Mouse (Mus musculus): ENCODE measurements around the gene Sh3gl1. TPM values are rescaled to one million over a fixed set of nuclear protein-coding genes. Genes with fewer than 3 reads are reported as not detected.
"Not testable (repeated sequence)": the region's sequence is repeated elsewhere in the genome, so short reads cannot be mapped to it uniquely, and the experiment has no call there.

Gene Sh3gl1
- polyA plus RNA-seq (2014; fragmentation: Nextera tagmentation; extraction: Ambion mirVana), result 106 and 118 TPM in 2 replicates

GRCm38 (mm10) chr17:56036176-56036900, at the start of gene Sh3gl1:
Gene Sh3gl1, minus strand, starts transcription at chr17:56036635.
- Histone ChIP-seq H3K36me3 (ENCODE audit: control insufficient read depth, insufficient read depth, low read length) (no peaks in the 10 kb centered on the region; the same call in 1 of the 2 replicates), H3K4me3 (ENCODE audit: low read depth, low read length) (peak within 1 kb of the TSS; percentile 87), H3K9me3 (ENCODE audit: control insufficient read depth, low read length) (no peaks in the 10 kb centered on the region), H3K27me3 (ENCODE audit: control insufficient read depth, insufficient read depth, low read length) (no peaks in the 10 kb centered on the region), H3K4me1 (ENCODE audit: control insufficient read depth, insufficient read depth, low read length) (peaks cover 12% of the 10 kb centered on the region), H3K4me2 (peak within 1 kb of the TSS; percentile 66), H3K27ac (ENCODE audit: low read depth, low read length) (peak within 1 kb of the TSS; percentile 77), H3K9ac (ENCODE audit: low read length) (peak within 1 kb of the TSS; percentile 90)
- DNase-seq (ENCODE audit: low spot score, missing footprints), result peak; percentile 100
- ATAC-seq (ENCODE audit: low FRiP score), result peak; percentile 89
- under 1% methylated on average over 73 of the region's 74 CpGs for WGBS

GRCm38 (mm10) chr17:56080781-56081585, 44.5 kb upstream of the Sh3gl1 start:
- 6% methylated on average over 8 of the region's 8 CpGs for WGBS
- Histone ChIP-seq H3K4me2 (peak overlapping the region; percentile 98), H3K4me1 (ENCODE audit: control insufficient read depth, insufficient read depth, low read length) (peaks cover 19% of the 10 kb centered on the region), H3K27me3 (ENCODE audit: control insufficient read depth, insufficient read depth, low read length) (no peaks in the 10 kb centered on the region), H3K27ac (ENCODE audit: low read depth, low read length) (no peak overlapping the region; the same call in 1 of the 2 replicates), H3K9ac (ENCODE audit: low read length) (peak overlapping the region; percentile 77), H3K36me3 (ENCODE audit: control insufficient read depth, insufficient read depth, low read length) (peaks cover 2% of the 10 kb centered on the region), H3K4me3 (ENCODE audit: low read depth, low read length) (peak overlapping the region; percentile 80), H3K9me3 (ENCODE audit: control insufficient read depth, low read length) (no peaks in the 10 kb centered on the region)
- ATAC-seq (ENCODE audit: low FRiP score) (peak; percentile 61), DNase-seq (ENCODE audit: low spot score, missing footprints) (peak; percentile 96)

- no peak for DNase-seq (ENCODE audit: low spot score, missing footprints)
- peak overlapping the region; percentile 77 for H3K9ac ChIP-seq (ENCODE audit: low read length)
- H3K27me3 ChIP-seq (ENCODE audit: control insufficient read depth, insufficient read depth, low read length), result no peaks in the 10 kb centered on the region
- no peaks in the 10 kb centered on the region for H3K9me3 ChIP-seq (ENCODE audit: control insufficient read depth, low read length)
- 3% methylated on average over 11 of the region's 11 CpGs for WGBS
- peak overlapping the region; percentile 98 for H3K4me2 ChIP-seq
- peak overlapping the region; percentile 80 for H3K4me3 ChIP-seq (ENCODE audit: low read depth, low read length)
- peaks cover 2% of the 10 kb centered on the region; the same call in 1 of the 2 replicates for H3K36me3 ChIP-seq (ENCODE audit: control insufficient read depth, insufficient read depth, low read length)
- no peak for ATAC-seq (ENCODE audit: low FRiP score)
- H3K4me1 ChIP-seq (ENCODE audit: control insufficient read depth, insufficient read depth, low read length), result peaks cover 24% of the 10 kb centered on the region
- no peak overlapping the region; the same call in 1 of the 2 replicates for H3K27ac ChIP-seq (ENCODE audit: low read depth, low read length)
These were observed 43.5 kb upstream of the Sh3gl1 start for GRCm38 (mm10) chr17:56079921-56080320.

- DNase-seq (ENCODE audit: low spot score, missing footprints), result peak; percentile 100
- no peaks in the 10 kb centered on the region for H3K27me3 ChIP-seq (ENCODE audit: control insufficient read depth, insufficient read depth, low read length)
- H3K9me3 ChIP-seq (ENCODE audit: control insufficient read depth, low read length), result no peaks in the 10 kb centered on the region
- H3K36me3 ChIP-seq (ENCODE audit: control insufficient read depth, insufficient read depth, low read length), result no peaks in the 10 kb centered on the region
- ATAC-seq (ENCODE audit: low FRiP score), result peak; percentile 93
- H3K4me1 ChIP-seq (ENCODE audit: control insufficient read depth, insufficient read depth, low read length), result peaks cover 27% of the 10 kb centered on the region
- H3K27ac ChIP-seq (ENCODE audit: low read depth, low read length), result no peak within 1 kb of the TSS; the same call in 1 of the 2 replicates
- peak within 1 kb of the TSS; percentile 98 for H3K4me2 ChIP-seq
- peak within 1 kb of the TSS; percentile 77 for H3K9ac ChIP-seq (ENCODE audit: low read length)
- peak within 1 kb of the TSS; percentile 80 for H3K4me3 ChIP-seq (ENCODE audit: low read depth, low read length)
- WGBS, result under 1% methylated on average over 61 of the region's 61 CpGs
These were observed 42.7 kb upstream of the Sh3gl1 start, which contains the start of gene Hdgfl2 for GRCm38 (mm10) chr17:56078880-56079795. Gene Hdgfl2, plus strand, starts transcription at chr17:56079634.

GRCm38 (mm10) chr17:56078361-56078760, 41.9 kb upstream of the Sh3gl1 start:
- not testable (repeated sequence) for H3K36me3 ChIP-seq (ENCODE audit: control insufficient read depth, insufficient read depth, low read length); H3K27me3 ChIP-seq (ENCODE audit: control insufficient read depth, insufficient read depth, low read length); H3K9ac ChIP-seq (ENCODE audit: low read length); H3K9me3 ChIP-seq (ENCODE audit: control insufficient read depth, low read length); ATAC-seq (ENCODE audit: low FRiP score); H3K27ac ChIP-seq (ENCODE audit: low read depth, low read length); DNase-seq (ENCODE audit: low spot score, missing footprints)
- 62% methylated on average over 9 of the region's 9 CpGs for WGBS
- Histone ChIP-seq H3K4me2 (peak overlapping the region; percentile 98; the same call in 1 of the 2 replicates), H3K4me1 (ENCODE audit: control insufficient read depth, insufficient read depth, low read length) (peaks cover 31% of the 10 kb centered on the region), H3K4me3 (ENCODE audit: low read depth, low read length) (peak overlapping the region; percentile 80; the same call in 1 of the 2 replicates)

GRCm38 (mm10) chr17:56077523-56077922, 41.1 kb upstream of the Sh3gl1 start:
- Histone ChIP-seq H3K27me3 (ENCODE audit: control insufficient read depth, insufficient read depth, low read length) (no peaks in the 10 kb centered on the region), H3K9ac (ENCODE audit: low read length) (no peak overlapping the region), H3K9me3 (ENCODE audit: control insufficient read depth, low read length) (no peaks in the 10 kb centered on the region), H3K4me1 (ENCODE audit: control insufficient read depth, insufficient read depth, low read length) (peaks cover 31% of the 10 kb centered on the region), H3K27ac (ENCODE audit: low read depth, low read length) (no peak overlapping the region), H3K36me3 (ENCODE audit: control insufficient read depth, insufficient read depth, low read length) (no peaks in the 10 kb centered on the region; the same call in 1 of the 2 replicates), H3K4me2 (no peak overlapping the region), H3K4me3 (ENCODE audit: low read depth, low read length) (no peak overlapping the region)
- no peak for DNase-seq (ENCODE audit: low spot score, missing footprints)
- 90% methylated on average over 5 of the region's 5 CpGs for WGBS
- ATAC-seq (ENCODE audit: low FRiP score), result no peak

- peak; percentile 99 for DNase-seq (ENCODE audit: low spot score, missing footprints)
- H3K27ac ChIP-seq (ENCODE audit: low read depth, low read length), result peak within 1 kb of the TSS; percentile 90
- peak; percentile 65 for ATAC-seq (ENCODE audit: low FRiP score)
- WGBS, result under 1% methylated on average over 35 of the region's 35 CpGs
- peak within 1 kb of the TSS; percentile 75 for H3K4me3 ChIP-seq (ENCODE audit: low read depth, low read length)
- peaks cover 9% of the 10 kb centered on the region for H3K36me3 ChIP-seq (ENCODE audit: control insufficient read depth, insufficient read depth, low read length)
- H3K4me1 ChIP-seq (ENCODE audit: control insufficient read depth, insufficient read depth, low read length), result peaks cover 12% of the 10 kb centered on the region
- peak within 1 kb of the TSS; percentile 65 for H3K4me2 ChIP-seq
- peak within 1 kb of the TSS; percentile 79 for H3K9ac ChIP-seq (ENCODE audit: low read length)
- no peaks in the 10 kb centered on the region for H3K9me3 ChIP-seq (ENCODE audit: control insufficient read depth, low read length)
- H3K27me3 ChIP-seq (ENCODE audit: control insufficient read depth, insufficient read depth, low read length), result no peaks in the 10 kb centered on the region
These were observed 38.4 kb upstream of the Sh3gl1 start, which contains the start of gene Ubxn6 for GRCm38 (mm10) chr17:56074827-56075208. Gene Ubxn6, minus strand, starts transcription at chr17:56075028.

- no peaks in the 10 kb centered on the region for H3K9me3 ChIP-seq (ENCODE audit: control insufficient read depth, low read length)
- H3K9ac ChIP-seq (ENCODE audit: low read length), result peak overlapping the region; percentile 79
- peak; percentile 98 for DNase-seq (ENCODE audit: low spot score, missing footprints)
- WGBS, result 9% methylated on average over 22 of the region's 22 CpGs
- no peaks in the 10 kb centered on the region for H3K27me3 ChIP-seq (ENCODE audit: control insufficient read depth, insufficient read depth, low read length)
- peak; percentile 41 for ATAC-seq (ENCODE audit: low FRiP score)
- H3K4me3 ChIP-seq (ENCODE audit: low read depth, low read length), result peak overlapping the region; percentile 75
- peak overlapping the region; percentile 65 for H3K4me2 ChIP-seq
- peak overlapping the region; percentile 90 for H3K27ac ChIP-seq (ENCODE audit: low read depth, low read length)
- H3K36me3 ChIP-seq (ENCODE audit: control insufficient read depth, insufficient read depth, low read length), result peaks cover 15% of the 10 kb centered on the region
- peaks cover 12% of the 10 kb centered on the region for H3K4me1 ChIP-seq (ENCODE audit: control insufficient read depth, insufficient read depth, low read length)
These were observed 37.8 kb upstream of the Sh3gl1 start for GRCm38 (mm10) chr17:56074097-56074826.
